Mouse (Mus musculus): ENCODE measurements around the gene Prkab1.

- no peak for TF ChIP-seq CTCF (IDR thresholded peaks at IDR 0.05; ENCODE audit: low read depth, low read length)
- TF ChIP-seq GATA1 (IDR thresholded peaks at IDR 0.05; ENCODE audit: borderline replicate concordance, low read length), result no peak
- TF ChIP-seq TAL1 (conservative IDR thresholded peaks at IDR 0.05; ENCODE audit: low read depth, low read length), result no peak
Measured at GRCm38 (mm10) chr5:115982671-115983373, 41.5 kb downstream of the Prkab1 start.
